Mouse (Mus musculus): ENCODE measurements around the gene Olfr462. TPM values are rescaled to one million over a fixed set of nuclear protein-coding genes. Genes with fewer than 3 reads are reported as not detected.
A peak's percentile ranks its signal among the peaks of the same experiment; 100 is the strongest.

Olfr462 gene
- polyA plus RNA-seq (2012; rRNA removed) = not detected in 2 replicates

DNA sequence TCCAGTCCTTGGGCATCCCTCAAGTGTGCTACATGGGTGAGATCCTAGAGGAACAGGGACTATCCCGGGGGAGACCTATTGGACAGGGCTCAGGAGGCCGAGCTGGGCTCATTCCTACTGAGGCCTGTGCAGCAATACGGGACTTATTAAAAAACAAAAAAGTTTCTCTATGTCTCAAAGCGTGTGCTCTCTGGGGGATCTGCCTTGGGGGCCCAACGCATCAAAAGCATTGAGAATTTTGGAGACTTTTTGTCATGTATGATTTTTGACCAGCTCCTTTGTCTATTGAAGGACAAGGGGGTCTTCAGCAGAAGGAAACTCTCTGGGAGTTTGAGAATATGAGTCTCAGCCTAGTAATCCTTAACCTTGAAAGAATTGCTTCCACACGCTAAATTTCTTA, at the start of gene Olfr462:
Gene Olfr462 (minus strand): TSS at position 101 of the 400 bp plus-strand sequence.
- no peaks in the 10 kb centered on the region for H3K27me3 ChIP-seq (ENCODE audit: control insufficient read depth, insufficient read depth, low read length)
- 95% methylated on average over 6 of the region's 6 CpGs for WGBS
- TF ChIP-seq POLR2A (IDR thresholded peaks at IDR 0.05; ENCODE audit: control insufficient read depth, extremely low read depth, insufficient read depth, low read length, poor library complexity) = no peak
- no peak for TF ChIP-seq CTCF (IDR thresholded peaks at IDR 0.05; ENCODE audit: borderline replicate concordance, control insufficient read depth, extremely low read depth, insufficient read depth, low read length, poor library complexity)
- no peak for DNase-seq
- H3K4me3 ChIP-seq (ENCODE audit: control insufficient read depth, insufficient read depth, low read length) = no peak within 1 kb of the TSS
- no peaks in the 10 kb centered on the region for H3K36me3 ChIP-seq (ENCODE audit: control insufficient read depth, insufficient read depth, low read length)
- H3K4me1 ChIP-seq (replicated peaks; ENCODE audit: control insufficient read depth, insufficient read depth, low read length) = no peaks in the 10 kb centered on the region
- H3K27ac ChIP-seq (ENCODE audit: control insufficient read depth, insufficient read depth, low read length) = no peak within 1 kb of the TSS

DNA sequence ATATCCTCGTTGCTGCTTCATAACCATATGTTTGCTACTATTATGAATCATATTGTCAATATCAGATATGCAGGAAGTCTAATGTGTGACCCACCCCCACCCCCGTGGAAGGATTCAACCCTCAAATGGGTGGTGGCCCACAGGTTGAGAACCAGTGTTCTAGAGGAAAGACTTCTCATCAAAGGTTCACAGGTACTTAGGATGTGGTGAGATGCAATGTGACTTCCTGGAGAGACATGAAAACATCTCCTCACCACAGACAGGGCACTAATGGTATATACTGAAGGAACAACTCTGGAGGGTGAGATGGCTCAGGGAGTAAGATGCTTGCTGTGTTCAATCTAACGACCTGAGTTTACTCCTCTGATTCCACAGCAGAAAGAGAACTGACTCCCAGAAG, 43.4 kb upstream of the Olfr462 start:
- Histone ChIP-seq H3K4me1 (replicated peaks; ENCODE audit: control insufficient read depth, insufficient read depth, low read length) (peaks cover 8% of the 10 kb centered on the region), H3K36me3 (ENCODE audit: control insufficient read depth, insufficient read depth, low read length) (no peaks in the 10 kb centered on the region), H3K27me3 (ENCODE audit: control insufficient read depth, insufficient read depth, low read length) (no peaks in the 10 kb centered on the region), H3K27ac (ENCODE audit: control insufficient read depth, insufficient read depth, low read length) (peak overlapping the region; percentile 62; the same call in 1 of the 2 replicates), H3K4me3 (ENCODE audit: control insufficient read depth, insufficient read depth, low read length) (no peak overlapping the region)
- no peak for DNase-seq
- WGBS = 54% methylated on average over 3 of the region's 3 CpGs
- TF ChIP-seq POLR2A (IDR thresholded peaks at IDR 0.05; ENCODE audit: control insufficient read depth, extremely low read depth, insufficient read depth, low read length, poor library complexity) (no peak), CTCF (IDR thresholded peaks at IDR 0.05; ENCODE audit: borderline replicate concordance, control insufficient read depth, extremely low read depth, insufficient read depth, low read length, poor library complexity) (no peak)

DNA sequence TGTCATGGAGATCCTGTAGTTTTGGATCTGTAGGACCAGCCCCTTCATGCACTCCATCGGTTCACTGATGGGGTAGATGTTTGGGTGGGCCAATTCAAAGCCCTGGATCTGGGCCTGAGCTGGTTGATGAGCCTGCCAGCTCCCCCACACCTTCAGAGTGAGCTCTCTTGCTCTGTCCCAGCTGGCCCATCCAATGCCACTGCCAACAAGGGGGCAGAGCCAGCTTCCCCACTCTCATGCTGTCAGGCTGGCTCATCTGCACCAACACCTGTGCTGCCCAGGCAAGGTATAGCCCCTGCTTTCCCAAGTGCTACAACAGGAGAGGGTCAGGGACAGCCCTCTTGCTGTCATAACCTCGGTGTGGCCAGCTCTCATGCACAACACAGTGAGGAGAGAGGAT, 41.7 kb upstream of the Olfr462 start:
- 81% methylated on average over 2 of the region's 2 CpGs for WGBS
- no peak for DNase-seq
- peaks cover 8% of the 10 kb centered on the region for H3K4me1 ChIP-seq (replicated peaks; ENCODE audit: control insufficient read depth, insufficient read depth, low read length)
- H3K27ac ChIP-seq (ENCODE audit: control insufficient read depth, insufficient read depth, low read length) = no peak overlapping the region
- H3K36me3 ChIP-seq (ENCODE audit: control insufficient read depth, insufficient read depth, low read length) = no peaks in the 10 kb centered on the region
- no peak for TF ChIP-seq CTCF (IDR thresholded peaks at IDR 0.05; ENCODE audit: borderline replicate concordance, control insufficient read depth, extremely low read depth, insufficient read depth, low read length, poor library complexity)
- no peak for TF ChIP-seq POLR2A (IDR thresholded peaks at IDR 0.05; ENCODE audit: control insufficient read depth, extremely low read depth, insufficient read depth, low read length, poor library complexity)
- H3K4me3 ChIP-seq (ENCODE audit: control insufficient read depth, insufficient read depth, low read length) = no peak overlapping the region
- H3K27me3 ChIP-seq (ENCODE audit: control insufficient read depth, insufficient read depth, low read length) = peaks cover 2% of the 10 kb centered on the region; the same call in 1 of the 2 replicates

DNA sequence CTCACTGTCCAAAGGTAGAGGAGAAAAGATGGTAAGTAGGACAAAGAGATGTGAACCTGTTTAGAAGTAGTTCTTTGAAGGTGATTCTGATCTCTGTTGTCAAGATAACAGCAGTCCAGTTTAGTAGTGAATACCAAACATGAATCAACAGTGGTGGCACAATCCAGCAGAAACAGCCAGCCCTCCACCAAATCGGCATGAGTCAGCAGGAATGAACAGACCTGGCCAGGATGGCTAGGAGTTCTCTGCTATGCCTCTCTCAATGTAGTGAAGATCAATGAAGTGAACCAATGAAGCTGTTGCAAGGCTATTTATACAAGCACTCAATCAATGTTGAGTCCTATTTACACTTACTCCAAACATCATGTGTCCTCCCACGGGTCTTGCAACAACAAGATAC, 38.3 kb upstream of the Olfr462 start:
- peaks cover 2% of the 10 kb centered on the region; the same call in 1 of the 2 replicates for H3K27me3 ChIP-seq (ENCODE audit: control insufficient read depth, insufficient read depth, low read length)
- TF ChIP-seq POLR2A (IDR thresholded peaks at IDR 0.05; ENCODE audit: control insufficient read depth, extremely low read depth, insufficient read depth, low read length, poor library complexity) (no peak), CTCF (IDR thresholded peaks at IDR 0.05; ENCODE audit: borderline replicate concordance, control insufficient read depth, extremely low read depth, insufficient read depth, low read length, poor library complexity) (no peak)
- WGBS = 92% methylated on average over 2 of the region's 2 CpGs
- DNase-seq = no peak
- H3K4me1 ChIP-seq (replicated peaks; ENCODE audit: control insufficient read depth, insufficient read depth, low read length) = peaks cover 7% of the 10 kb centered on the region
- no peak overlapping the region for H3K4me3 ChIP-seq (ENCODE audit: control insufficient read depth, insufficient read depth, low read length)
- H3K27ac ChIP-seq (ENCODE audit: control insufficient read depth, insufficient read depth, low read length) = no peak overlapping the region
- no peaks in the 10 kb centered on the region for H3K36me3 ChIP-seq (ENCODE audit: control insufficient read depth, insufficient read depth, low read length)

DNA sequence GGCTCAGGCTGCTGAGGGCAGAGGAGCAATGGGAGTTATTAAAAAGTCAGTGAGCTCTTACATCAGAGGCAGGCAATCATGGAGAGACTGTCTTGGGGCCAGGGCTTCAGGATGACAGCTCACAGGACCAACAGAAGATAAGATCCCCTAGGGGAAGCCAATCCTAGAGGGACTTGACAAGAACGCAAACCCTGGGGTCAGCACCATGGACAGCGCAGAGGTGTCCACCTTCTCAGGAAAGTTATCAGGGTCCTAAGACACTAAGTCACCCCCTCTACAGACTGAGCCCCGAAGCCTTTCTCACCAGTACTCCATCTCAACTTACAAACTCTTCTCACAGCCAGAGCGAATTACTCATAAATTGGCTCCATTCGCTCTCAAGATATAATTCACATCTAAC, 28.9 kb upstream of the Olfr462 start, which contains the start of gene Olfr464:
Gene Olfr464 (minus strand): TSS at position 2 of the 400 bp plus-strand sequence.
- Histone ChIP-seq H3K4me1 (replicated peaks; ENCODE audit: control insufficient read depth, insufficient read depth, low read length) (no peaks in the 10 kb centered on the region), H3K27me3 (ENCODE audit: control insufficient read depth, insufficient read depth, low read length) (no peaks in the 10 kb centered on the region), H3K36me3 (ENCODE audit: control insufficient read depth, insufficient read depth, low read length) (no peaks in the 10 kb centered on the region), H3K27ac (ENCODE audit: control insufficient read depth, insufficient read depth, low read length) (no peak within 1 kb of the TSS), H3K4me3 (ENCODE audit: control insufficient read depth, insufficient read depth, low read length) (no peak within 1 kb of the TSS)
- WGBS = 26% methylated on average over 5 of the region's 5 CpGs
- peak; percentile 15 for DNase-seq
- TF ChIP-seq CTCF (IDR thresholded peaks at IDR 0.05; ENCODE audit: borderline replicate concordance, control insufficient read depth, extremely low read depth, insufficient read depth, low read length, poor library complexity) (no peak), POLR2A (IDR thresholded peaks at IDR 0.05; ENCODE audit: control insufficient read depth, extremely low read depth, insufficient read depth, low read length, poor library complexity) (no peak)

DNA sequence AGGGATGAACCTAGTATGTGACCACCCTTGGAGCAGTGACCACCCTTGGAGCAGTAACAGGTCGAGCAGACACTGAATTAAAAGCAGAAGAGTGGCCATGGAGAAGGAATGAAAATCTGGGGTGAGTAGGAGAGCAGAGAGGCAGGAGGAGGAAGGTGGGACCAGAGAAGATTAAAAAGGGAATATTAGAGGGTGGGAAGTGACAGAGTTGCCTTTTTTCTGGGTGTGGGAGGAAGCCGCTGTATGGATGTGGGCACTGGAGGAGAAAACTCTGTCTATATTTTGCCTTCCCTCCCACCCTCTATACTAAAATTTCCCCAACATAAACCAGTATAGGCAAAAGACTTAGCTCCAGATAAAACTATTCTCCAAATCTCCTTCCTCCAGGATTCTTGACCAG, 28.2 kb upstream of the Olfr462 start:
- WGBS = 68% methylated on average over 2 of the region's 2 CpGs
- Histone ChIP-seq H3K4me1 (replicated peaks; ENCODE audit: control insufficient read depth, insufficient read depth, low read length) (no peaks in the 10 kb centered on the region), H3K36me3 (ENCODE audit: control insufficient read depth, insufficient read depth, low read length) (no peaks in the 10 kb centered on the region), H3K27ac (ENCODE audit: control insufficient read depth, insufficient read depth, low read length) (no peak overlapping the region), H3K4me3 (ENCODE audit: control insufficient read depth, insufficient read depth, low read length) (no peak overlapping the region), H3K27me3 (ENCODE audit: control insufficient read depth, insufficient read depth, low read length) (no peaks in the 10 kb centered on the region)
- TF ChIP-seq CTCF (IDR thresholded peaks at IDR 0.05; ENCODE audit: borderline replicate concordance, control insufficient read depth, extremely low read depth, insufficient read depth, low read length, poor library complexity) = no peak
- no peak for TF ChIP-seq POLR2A (IDR thresholded peaks at IDR 0.05; ENCODE audit: control insufficient read depth, extremely low read depth, insufficient read depth, low read length, poor library complexity)
- no peak for DNase-seq

DNA sequence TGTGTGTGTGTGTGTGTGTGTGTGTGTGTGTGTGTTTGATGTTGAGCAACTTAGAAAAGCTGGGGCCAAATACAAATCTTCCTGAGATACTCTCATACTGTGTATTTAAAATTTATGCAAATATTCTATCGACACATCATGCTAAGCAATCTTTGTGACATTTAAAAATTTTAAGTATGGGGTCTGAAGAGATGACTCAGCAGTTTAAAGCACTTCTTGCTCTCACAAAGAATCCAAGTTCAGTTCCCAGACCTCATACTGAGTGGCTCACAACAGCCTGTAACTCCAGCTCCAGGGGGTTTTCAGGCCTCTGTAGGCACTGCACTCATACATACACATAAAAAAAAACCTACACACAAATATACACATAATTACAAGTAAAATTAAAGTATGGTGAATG, 23.9 kb upstream of the Olfr462 start:
- Histone ChIP-seq H3K27me3 (ENCODE audit: control insufficient read depth, insufficient read depth, low read length) (no peaks in the 10 kb centered on the region), H3K4me1 (replicated peaks; ENCODE audit: control insufficient read depth, insufficient read depth, low read length) (no peaks in the 10 kb centered on the region), H3K36me3 (ENCODE audit: control insufficient read depth, insufficient read depth, low read length) (no peaks in the 10 kb centered on the region), H3K27ac (ENCODE audit: control insufficient read depth, insufficient read depth, low read length) (no peak overlapping the region), H3K4me3 (ENCODE audit: control insufficient read depth, insufficient read depth, low read length) (no peak overlapping the region)
- TF ChIP-seq CTCF (IDR thresholded peaks at IDR 0.05; ENCODE audit: borderline replicate concordance, control insufficient read depth, extremely low read depth, insufficient read depth, low read length, poor library complexity) (no peak), POLR2A (IDR thresholded peaks at IDR 0.05; ENCODE audit: control insufficient read depth, extremely low read depth, insufficient read depth, low read length, poor library complexity) (no peak)
- no peak for DNase-seq
- WGBS = 87% methylated on average over 1 of the region's 1 CpGs
